Mouse (Mus musculus) hindbrain, embryonic 15.5 days (tissue): ENCODE measurements around the gene Wdcp. TPM values are rescaled to one million over a fixed set of nuclear protein-coding genes. Genes with fewer than 3 reads are reported as not detected.

Source experiments
- ATAC-seq: fragments of 200-750 bp; cut with Nextera tagmentation; 2 replicates; pipeline ENCODE4 v1.8.0; 2017; ENCODE audit warnings: low read depth, moderate number of reproducible peaks, moderate TSS enrichment; ENCODE audit not compliant: low FRiP score
- H3K27ac ChIP-seq: fragments of 300-500 bp; sonication (generic); replicated peaks from 2 replicates; pipeline ENCODE4 v1.5.1; 2015; ENCODE audit warnings: mild to moderate bottlenecking, inconsistent platforms
- H3K27me3 ChIP-seq: fragments of 300-500 bp; sonication (generic); 2 replicates; pipeline ENCODE4 v1.6.1; 2015; ENCODE audit warnings: control low read depth, inconsistent platforms
- H3K36me3 ChIP-seq: fragments of 300-500 bp; sonication (generic); 2 replicates; pipeline ENCODE4 v1.6.1; 2015; ENCODE audit warnings: control low read depth, inconsistent platforms
- H3K4me1 ChIP-seq: fragments of 300-500 bp; sonication (generic); replicated peaks from 2 replicates; pipeline ENCODE4 v1.6.1; 2015; ENCODE audit warnings: control low read depth, inconsistent platforms
- H3K4me2 ChIP-seq: fragments of 300-500 bp; sonication (generic); 2 replicates; pipeline ENCODE4 v1.6.1; 2015; ENCODE audit warnings: moderate library complexity, mild to moderate bottlenecking, inconsistent platforms
- H3K4me3 ChIP-seq: fragments of 300-500 bp; sonication (generic); 2 replicates; pipeline ENCODE4 v1.5.1; 2015; ENCODE audit warnings: mild to moderate bottlenecking, inconsistent platforms
- H3K9ac ChIP-seq: fragments of 300-500 bp; sonication (generic); 2 replicates; pipeline ENCODE4 v1.6.1; 2015; ENCODE audit warnings: inconsistent platforms
- H3K9me3 ChIP-seq: fragments of 300-500 bp; sonication (generic); 2 replicates; pipeline ENCODE4 v1.6.1; 2016; ENCODE audit warnings: control low read depth, inconsistent platforms
- WGBS: fragments of 180-500 bp; shearing (Covaris S2); methylation state at CpG from one replicate; pipeline ENCODE4 v1.1.7; 2015; 5-methylcytosine and 5-hydroxymethylcytosine counted together
- polyA plus RNA-seq: library from polyadenylated mRNA; unstranded; fragments of >200 nt; fragmentation: Nextera tagmentation; extraction: Ambion mirVana; gene quantifications from 2 replicates; pipeline ENCODE4 v1.2.1, GENCODE M21; 2015

The Wdcp gene
- polyA plus RNA-seq, 1 experiment from 2014 or later, result 14.2 TPM

DNA sequence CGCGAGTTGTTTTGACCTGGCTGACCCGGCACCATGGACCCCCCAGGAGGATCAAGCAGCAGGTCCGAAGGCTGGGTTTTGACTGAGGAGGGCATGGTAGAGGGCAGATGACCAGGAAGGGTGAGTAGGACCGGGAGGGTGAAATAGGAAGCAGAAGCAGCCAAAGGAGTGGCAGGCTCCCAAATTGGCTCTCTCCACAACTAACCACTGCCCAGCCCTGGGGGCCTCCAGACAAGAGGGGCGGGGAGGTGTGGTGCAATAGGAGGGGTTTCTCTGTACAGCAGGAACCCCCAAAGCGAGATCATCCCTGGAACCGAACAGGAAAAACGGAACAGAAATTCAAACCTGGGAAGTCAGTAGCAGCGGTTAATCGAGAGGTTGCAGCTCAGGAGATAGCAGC lies 2.4 kb upstream of the Wdcp start:
- H3K9ac ChIP-seq, result peak overlapping the region; percentile 63
- no peaks in the 10 kb centered on the region for H3K9me3 ChIP-seq
- peak overlapping the region; percentile 88 for H3K4me2 ChIP-seq
- peaks cover 26% of the 10 kb centered on the region for H3K4me1 ChIP-seq
- H3K36me3 ChIP-seq, result no peaks in the 10 kb centered on the region
- 1% methylated on average over 11 of the region's 11 CpGs for WGBS
- peak; percentile 7; the same call in 1 of the 2 replicates for ATAC-seq
- peaks cover 4% of the 10 kb centered on the region; the same call in 1 of the 2 replicates for H3K27me3 ChIP-seq
- peak overlapping the region; percentile 59 for H3K4me3 ChIP-seq
- H3K27ac ChIP-seq, result no peak overlapping the region

DNA sequence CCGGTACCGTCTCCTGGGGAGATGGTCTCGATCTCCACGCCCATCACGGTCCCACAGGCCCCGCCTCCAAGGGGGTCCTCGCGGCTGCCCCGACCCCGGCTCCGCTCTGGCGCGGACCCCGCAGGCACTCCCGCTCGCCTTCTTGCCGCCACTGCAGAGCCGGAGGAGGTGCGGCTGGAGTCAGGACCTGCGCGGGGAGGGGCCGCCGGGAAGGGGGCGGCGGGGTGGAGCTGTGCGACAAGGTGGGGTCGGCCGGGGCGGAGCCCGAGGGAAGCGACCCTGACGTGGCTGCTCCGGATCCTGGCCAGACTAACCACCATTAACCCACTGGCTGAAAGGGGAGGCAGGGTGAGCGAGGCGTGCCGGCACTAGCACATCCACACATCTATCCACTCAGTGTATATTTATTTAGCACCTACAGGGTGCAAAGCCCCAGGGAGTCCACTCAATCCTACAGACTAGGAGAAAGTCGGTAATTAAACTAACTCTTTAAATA lies 1.7 kb upstream of the Wdcp start, which contains the start of gene Fkbp1b:
Gene Fkbp1b, minus strand, starts transcription at position 200 of the 496 bp plus-strand sequence.
- Histone ChIP-seq H3K36me3 (no peaks in the 10 kb centered on the region), H3K4me2 (peak within 1 kb of the TSS; percentile 88), H3K9ac (peak within 1 kb of the TSS; percentile 63), H3K4me3 (peak within 1 kb of the TSS; percentile 59), H3K27ac (no peak within 1 kb of the TSS; the same call in 1 of the 2 replicates), H3K9me3 (no peaks in the 10 kb centered on the region), H3K4me1 (peaks cover 26% of the 10 kb centered on the region), H3K27me3 (peaks cover 4% of the 10 kb centered on the region; the same call in 1 of the 2 replicates)
- ATAC-seq, result peak; percentile 61
- under 1% methylated on average over 35 of the region's 37 CpGs for WGBS

DNA sequence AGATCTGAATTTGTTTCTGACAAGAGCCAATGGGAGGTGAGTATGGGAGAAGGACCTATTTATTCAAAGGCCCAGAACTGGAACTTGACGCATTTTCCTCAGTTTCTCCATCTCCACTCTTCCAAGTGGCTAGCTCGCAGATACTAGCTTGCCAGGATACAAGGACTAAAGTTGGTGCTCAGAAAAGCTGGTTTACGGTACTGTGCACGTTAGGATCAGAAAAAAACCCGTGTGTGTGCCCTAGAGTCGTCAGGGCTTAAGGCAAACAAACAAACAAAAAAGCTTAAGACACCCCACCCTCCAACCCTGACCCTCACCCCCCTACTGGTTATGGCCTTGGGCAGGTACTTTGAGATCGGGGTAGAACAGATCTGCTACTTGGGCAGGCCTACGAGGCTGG lies 647 bp upstream of the Wdcp start:
- H3K9me3 ChIP-seq, result no peaks in the 10 kb centered on the region
- 88% methylated on average over 8 of the region's 8 CpGs for WGBS
- peaks cover 26% of the 10 kb centered on the region for H3K4me1 ChIP-seq
- no peak for ATAC-seq
- no peak overlapping the region for H3K4me3 ChIP-seq
- no peak overlapping the region for H3K9ac ChIP-seq
- peaks cover 4% of the 10 kb centered on the region; the same call in 1 of the 2 replicates for H3K27me3 ChIP-seq
- no peak overlapping the region for H3K4me2 ChIP-seq
- no peaks in the 10 kb centered on the region for H3K36me3 ChIP-seq
- H3K27ac ChIP-seq, result no peak overlapping the region

DNA sequence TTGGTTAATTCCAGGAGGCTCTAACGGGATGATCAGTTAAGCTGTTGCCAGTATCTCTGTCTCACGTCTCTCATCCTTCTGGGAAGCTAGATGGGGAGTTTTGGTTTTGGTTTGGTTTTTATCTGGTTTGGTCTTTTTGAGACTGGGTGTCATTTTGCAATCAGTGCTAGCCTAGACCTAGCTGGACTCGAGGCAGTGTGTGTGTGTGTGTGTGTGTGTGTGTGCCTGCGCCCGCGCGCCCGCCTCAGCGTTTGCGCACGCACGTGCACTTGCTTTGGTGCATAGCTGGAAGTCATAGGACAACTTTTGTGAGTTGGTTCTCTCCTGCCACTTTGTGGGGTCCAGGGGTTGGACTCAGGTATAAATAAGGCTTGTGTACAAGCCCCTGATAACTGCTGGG lies 638 bp downstream of the Wdcp start:
- H3K27ac ChIP-seq, result peak overlapping the region; percentile 53; the same call in 1 of the 2 replicates
- 0% methylated on average over 12 of the region's 12 CpGs for WGBS
- H3K4me2 ChIP-seq, result peak overlapping the region; percentile 65
- peaks cover 26% of the 10 kb centered on the region for H3K4me1 ChIP-seq
- ATAC-seq, result 0 out of 2 replicates have a peak, but pooled peaks have one; percentile 35
- H3K9me3 ChIP-seq, result no peaks in the 10 kb centered on the region
- peak overlapping the region; percentile 71 for H3K4me3 ChIP-seq
- peak overlapping the region; percentile 58 for H3K9ac ChIP-seq
- no peaks in the 10 kb centered on the region; the same call in 1 of the 2 replicates for H3K36me3 ChIP-seq
- H3K27me3 ChIP-seq, result peaks cover 4% of the 10 kb centered on the region; the same call in 1 of the 2 replicates

DNA sequence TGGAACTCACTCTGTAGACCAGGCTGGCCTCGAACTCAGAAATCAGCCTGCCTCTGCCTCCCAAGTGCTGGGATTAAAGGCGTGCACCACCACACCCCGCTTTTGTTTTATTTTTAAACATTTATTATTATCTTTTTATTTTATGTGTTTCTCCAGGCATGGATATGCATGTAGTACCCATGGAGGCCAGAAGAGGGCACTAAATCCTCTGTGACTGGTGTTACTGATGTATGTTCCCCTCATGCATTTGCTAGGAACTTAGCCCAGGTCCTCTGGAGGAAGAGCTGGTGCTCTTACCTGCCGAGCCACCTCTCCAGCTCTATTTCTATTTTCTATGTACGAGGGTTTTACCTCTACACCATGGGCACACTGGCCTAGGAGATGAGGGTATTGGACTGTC lies 13.1 kb downstream of the Wdcp start:
- H3K9ac ChIP-seq, result no peak overlapping the region
- WGBS, result 98% methylated on average over 5 of the region's 5 CpGs
- H3K4me2 ChIP-seq, result no peak overlapping the region
- no peaks in the 10 kb centered on the region for H3K9me3 ChIP-seq
- no peak overlapping the region for H3K27ac ChIP-seq
- H3K4me3 ChIP-seq, result no peak overlapping the region
- no peaks in the 10 kb centered on the region for H3K4me1 ChIP-seq
- peaks cover 10% of the 10 kb centered on the region for H3K36me3 ChIP-seq
- no peak for ATAC-seq
- no peaks in the 10 kb centered on the region for H3K27me3 ChIP-seq

DNA sequence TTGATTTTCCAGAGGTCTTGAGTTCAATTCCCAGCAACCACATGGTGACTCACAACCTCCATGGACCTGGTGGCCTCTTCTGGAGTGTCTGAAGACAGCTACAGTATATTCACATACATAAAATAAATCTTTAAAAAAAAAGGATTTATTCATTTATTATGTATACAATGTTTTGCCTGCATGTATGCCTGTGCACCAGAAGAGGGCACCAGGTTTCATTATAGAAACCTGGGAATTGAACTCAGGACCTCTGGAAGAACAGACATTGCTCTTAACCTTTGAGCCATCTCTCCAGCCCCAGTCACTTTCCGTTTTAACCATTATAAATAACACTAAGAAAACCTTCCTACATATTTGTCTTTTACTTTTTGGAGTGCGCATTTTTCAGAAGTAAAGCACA lies 13.7 kb downstream of the Wdcp start:
- Histone ChIP-seq H3K27ac (no peak overlapping the region), H3K4me3 (no peak overlapping the region), H3K4me2 (no peak overlapping the region), H3K4me1 (no peaks in the 10 kb centered on the region), H3K36me3 (peaks cover 10% of the 10 kb centered on the region), H3K9me3 (no peaks in the 10 kb centered on the region), H3K27me3 (no peaks in the 10 kb centered on the region), H3K9ac (no peak overlapping the region)
- 91% methylated on average over 2 of the region's 2 CpGs for WGBS
- ATAC-seq, result no peak

DNA sequence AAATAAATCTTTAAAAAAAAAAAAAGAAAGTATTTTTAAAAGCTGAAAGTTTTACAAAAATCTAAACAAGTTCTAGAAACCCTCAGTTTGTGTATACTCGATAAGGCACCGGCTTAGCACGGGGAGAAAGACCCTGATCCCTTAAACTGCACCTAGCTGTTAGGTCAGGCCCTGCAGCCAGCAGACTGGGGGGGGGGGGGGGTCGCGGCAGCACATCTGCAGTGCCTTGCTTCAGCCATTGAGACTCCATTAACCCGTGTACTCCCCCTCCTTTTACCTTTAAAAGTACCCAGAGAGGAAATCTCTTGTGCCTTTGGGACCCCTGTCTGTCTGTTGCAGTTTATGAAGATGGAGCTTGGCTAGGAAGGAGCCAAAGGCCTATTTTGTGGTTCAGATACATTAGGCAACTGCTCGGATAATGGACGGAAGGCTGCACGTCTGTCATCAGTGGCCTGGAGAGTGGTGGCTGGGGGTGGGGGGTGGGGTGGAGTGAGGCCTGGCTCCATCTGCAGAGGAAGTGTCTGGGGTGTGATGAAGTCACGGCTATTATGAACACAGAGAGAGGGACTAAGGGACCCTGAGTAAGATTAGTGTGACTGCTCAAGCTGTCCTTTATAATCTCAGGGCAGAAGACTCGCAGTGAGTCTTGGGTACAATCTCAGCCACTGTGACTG lies 16.3 kb downstream of the Wdcp start:
- H3K36me3 ChIP-seq, result peaks cover 5% of the 10 kb centered on the region; the same call in 1 of the 2 replicates
- 0 out of 2 replicates have a peak, but pooled peaks have one; percentile 9 for ATAC-seq
- H3K27me3 ChIP-seq, result no peaks in the 10 kb centered on the region
- 36% methylated on average over 11 of the region's 11 CpGs for WGBS
- H3K4me2 ChIP-seq, result no peak overlapping the region
- H3K9me3 ChIP-seq, result no peaks in the 10 kb centered on the region
- no peak overlapping the region for H3K27ac ChIP-seq
- no peak overlapping the region for H3K9ac ChIP-seq
- no peak overlapping the region for H3K4me3 ChIP-seq
- H3K4me1 ChIP-seq, result 0 out of 2 replicates have a peak, but pooled peaks cover under 1% of the 10 kb centered on the region

DNA sequence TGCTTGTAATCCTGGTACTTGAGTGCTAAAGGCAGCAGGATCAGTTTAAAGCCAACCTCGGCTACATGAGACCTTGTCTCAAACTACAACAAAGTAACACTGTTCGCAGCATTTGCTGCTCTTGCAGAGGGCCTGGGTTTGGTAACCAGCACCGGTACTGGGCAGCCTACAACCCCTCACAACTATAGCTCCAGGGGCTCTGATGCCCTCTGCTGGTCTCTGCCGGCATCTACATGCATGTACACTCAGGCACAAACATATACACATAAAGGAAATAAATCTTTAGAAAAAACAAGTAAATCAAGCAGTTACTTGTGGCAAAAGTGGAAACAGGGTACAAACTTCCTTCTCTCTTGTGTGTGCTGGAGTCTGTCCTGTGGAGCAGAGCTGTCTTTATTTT lies 19.6 kb downstream of the Wdcp start:
- Histone ChIP-seq H3K36me3 (no peaks in the 10 kb centered on the region), H3K4me3 (no peak overlapping the region), H3K27me3 (no peaks in the 10 kb centered on the region), H3K9ac (no peak overlapping the region), H3K4me2 (no peak overlapping the region), H3K9me3 (no peaks in the 10 kb centered on the region), H3K27ac (no peak overlapping the region), H3K4me1 (0 out of 2 replicates have a peak, but pooled peaks cover 3% of the 10 kb centered on the region)
- 90% methylated on average over 4 of the region's 4 CpGs for WGBS
- no peak for ATAC-seq

DNA sequence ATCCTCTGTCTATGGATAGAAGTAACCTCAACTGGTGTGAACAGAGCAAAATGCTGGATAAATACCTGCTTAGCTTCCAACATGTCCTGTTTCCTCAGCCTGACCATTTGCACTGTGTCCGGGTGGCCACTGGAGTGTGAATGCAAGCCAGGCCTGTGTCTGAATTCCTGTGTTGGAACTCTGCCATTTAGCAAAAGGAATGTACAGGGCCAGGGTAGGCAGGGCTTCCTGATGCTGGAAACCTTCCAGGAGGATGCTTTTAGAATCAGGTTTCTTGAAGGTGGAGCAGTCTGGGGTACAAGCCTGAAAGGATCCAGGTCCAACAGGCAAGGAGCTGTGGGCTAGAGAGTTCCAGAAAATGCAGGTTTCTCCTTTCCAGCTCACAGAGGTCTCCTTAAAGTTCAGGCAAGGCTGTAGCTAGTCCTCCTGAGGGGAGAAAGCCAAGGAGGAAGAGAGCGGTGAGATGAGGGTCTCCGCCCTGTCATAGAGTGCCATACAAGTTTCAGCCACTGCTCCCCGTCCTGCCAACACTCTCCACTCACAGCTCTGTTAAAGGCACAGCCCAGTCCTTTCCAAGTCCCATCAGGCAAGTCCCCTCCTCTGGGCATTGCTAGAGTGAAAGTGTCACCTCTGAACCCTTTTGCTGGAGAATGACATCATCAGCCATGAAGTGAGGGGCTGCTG lies 20.7 kb downstream of the Wdcp start:
- WGBS, result 79% methylated on average over 4 of the region's 4 CpGs
- no peak overlapping the region for H3K4me3 ChIP-seq
- H3K36me3 ChIP-seq, result no peaks in the 10 kb centered on the region
- no peak overlapping the region for H3K27ac ChIP-seq
- H3K9ac ChIP-seq, result no peak overlapping the region
- ATAC-seq, result no peak
- 0 out of 2 replicates have a peak, but pooled peaks cover 3% of the 10 kb centered on the region for H3K4me1 ChIP-seq
- H3K4me2 ChIP-seq, result no peak overlapping the region
- H3K9me3 ChIP-seq, result no peaks in the 10 kb centered on the region
- H3K27me3 ChIP-seq, result no peaks in the 10 kb centered on the region

DNA sequence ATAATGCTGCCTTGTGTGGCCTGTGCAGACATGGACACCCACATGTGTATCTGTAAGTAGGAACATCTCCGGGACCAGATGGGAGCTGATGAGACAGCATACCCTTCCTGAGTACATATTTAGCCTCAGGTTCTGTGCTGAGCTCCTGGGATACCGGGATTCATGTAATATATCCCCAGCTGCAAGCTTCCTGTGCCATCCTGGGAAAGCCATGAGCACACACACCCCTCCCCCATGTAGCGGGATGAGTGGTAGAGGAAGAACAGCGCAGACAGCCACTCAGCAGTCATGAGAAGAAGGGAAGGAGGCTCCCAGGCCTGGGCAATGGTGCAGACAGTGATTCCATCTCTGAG lies 21.2 kb downstream of the Wdcp start:
- H3K4me2 ChIP-seq, result no peak overlapping the region
- no peak overlapping the region for H3K27ac ChIP-seq
- H3K4me3 ChIP-seq, result no peak overlapping the region
- no peak overlapping the region for H3K9ac ChIP-seq
- no peaks in the 10 kb centered on the region for H3K9me3 ChIP-seq
- 61% methylated on average over 4 of the region's 4 CpGs for WGBS
- no peaks in the 10 kb centered on the region for H3K27me3 ChIP-seq
- no peaks in the 10 kb centered on the region for H3K36me3 ChIP-seq
- 0 out of 2 replicates have a peak, but pooled peaks cover 3% of the 10 kb centered on the region for H3K4me1 ChIP-seq
- no peak for ATAC-seq

DNA sequence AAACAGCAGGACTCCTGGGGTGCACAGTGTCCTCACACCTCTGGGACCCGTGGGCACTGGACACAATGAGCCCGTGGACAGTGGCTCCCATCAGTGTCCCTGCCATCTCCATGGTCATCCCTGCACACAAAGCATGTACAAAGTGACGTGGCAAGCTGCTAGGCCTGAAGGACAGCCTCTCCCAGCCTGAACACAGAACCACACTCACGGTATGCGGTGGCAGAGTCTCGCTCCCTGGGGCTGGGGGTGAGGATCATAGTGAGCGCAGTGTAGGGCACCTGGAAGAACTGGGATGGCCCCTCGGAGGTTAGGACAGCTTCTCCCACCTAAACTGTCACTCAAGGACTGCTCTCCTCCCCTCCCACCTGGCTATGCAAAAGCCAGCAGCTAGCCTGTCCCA lies 25.8 kb downstream of the Wdcp start:
- Histone ChIP-seq H3K4me2 (no peak overlapping the region), H3K4me1 (peaks cover 7% of the 10 kb centered on the region), H3K4me3 (no peak overlapping the region), H3K9me3 (no peaks in the 10 kb centered on the region), H3K27me3 (no peaks in the 10 kb centered on the region), H3K27ac (no peak overlapping the region), H3K9ac (no peak overlapping the region), H3K36me3 (no peaks in the 10 kb centered on the region)
- ATAC-seq, result no peak
- 73% methylated on average over 8 of the region's 8 CpGs for WGBS

DNA sequence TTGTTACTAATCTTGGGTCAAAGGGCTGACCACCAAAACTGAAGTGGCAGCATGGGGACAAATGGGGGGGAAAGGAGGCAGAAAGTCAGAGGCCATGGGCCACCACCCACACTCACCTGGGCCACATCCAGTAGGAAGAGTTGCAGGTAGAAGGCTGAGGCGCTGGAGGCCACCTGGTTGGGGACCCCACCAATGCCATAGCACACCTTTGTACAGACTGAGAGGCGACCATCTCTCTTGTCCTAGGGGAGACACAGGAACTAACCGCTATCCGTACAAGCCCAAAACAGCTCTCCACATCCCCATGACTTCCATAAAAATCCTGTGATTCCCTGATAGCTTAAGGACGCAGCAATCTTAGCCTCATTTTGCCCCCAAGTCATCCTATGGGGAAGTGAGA lies 28.2 kb downstream of the Wdcp start:
- Histone ChIP-seq H3K27ac (no peak overlapping the region), H3K4me1 (peaks cover 12% of the 10 kb centered on the region), H3K4me2 (no peak overlapping the region), H3K9me3 (no peaks in the 10 kb centered on the region), H3K36me3 (no peaks in the 10 kb centered on the region), H3K27me3 (no peaks in the 10 kb centered on the region), H3K9ac (no peak overlapping the region), H3K4me3 (no peak overlapping the region)
- 93% methylated on average over 5 of the region's 5 CpGs for WGBS
- ATAC-seq, result no peak
